Mouse (Mus musculus): ENCODE measurements around the gene Itgb7. TPM values are rescaled to one million over a fixed set of nuclear protein-coding genes. Genes with fewer than 3 reads are reported as not detected.

The Itgb7 gene
- polyA plus RNA-seq, 1 experiment from 2014 or later = 0.57 TPM

DNA sequence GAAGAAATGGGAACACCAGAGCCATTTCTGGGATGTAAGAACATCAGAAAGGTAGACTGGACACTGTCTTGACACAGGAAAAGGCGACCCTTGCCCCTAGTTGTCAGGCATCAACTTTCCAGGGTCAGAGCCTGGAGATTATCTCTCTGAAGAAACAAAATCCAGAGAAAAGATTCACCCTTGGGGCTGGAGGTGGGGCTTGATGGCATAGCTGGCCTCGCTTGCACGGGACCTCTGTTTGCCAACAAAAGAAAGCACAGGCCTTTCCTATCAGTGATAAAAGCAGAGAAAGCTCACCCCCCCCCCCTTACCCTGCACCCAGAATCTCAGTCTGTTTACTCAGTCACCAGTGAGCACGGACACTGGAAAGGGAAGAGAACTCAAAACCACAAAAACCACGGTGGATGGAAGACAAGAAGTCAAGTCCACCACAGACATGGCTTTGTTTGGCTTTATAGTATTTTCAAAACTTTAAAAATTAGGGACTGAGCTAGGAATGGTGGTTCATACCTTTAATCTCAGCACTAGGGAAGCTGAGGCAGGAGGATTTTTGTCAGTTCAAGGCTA, 38.8 kb downstream of the Itgb7 start:
- Histone ChIP-seq H3K36me3 (ENCODE audit: control insufficient read depth, insufficient read depth, low read length) (no peaks in the 10 kb centered on the region; the same call in 1 of the 2 replicates), H3K9ac (ENCODE audit: low read length) (no peak overlapping the region), H3K4me2 (ENCODE audit: low read depth, severe bottlenecking) (no peak overlapping the region), H3K9me3 (ENCODE audit: control insufficient read depth, low read length) (no peaks in the 10 kb centered on the region), H3K4me3 (ENCODE audit: low read depth, low read length) (no peak overlapping the region), H3K27me3 (ENCODE audit: control insufficient read depth, insufficient read depth, low read length) (no peaks in the 10 kb centered on the region), H3K27ac (replicated peaks; ENCODE audit: low read depth, low read length) (no peak overlapping the region), H3K4me1 (ENCODE audit: control insufficient read depth, insufficient read depth, low read length) (no peaks in the 10 kb centered on the region)
- ATAC-seq (ENCODE audit: insufficient number of reproducible peaks, low FRiP score, low TSS enrichment, low read depth) (no peak), DNase-seq (ENCODE audit: low spot score) (no peak)
- WGBS = 66% methylated on average over 5 of the region's 5 CpGs

DNA sequence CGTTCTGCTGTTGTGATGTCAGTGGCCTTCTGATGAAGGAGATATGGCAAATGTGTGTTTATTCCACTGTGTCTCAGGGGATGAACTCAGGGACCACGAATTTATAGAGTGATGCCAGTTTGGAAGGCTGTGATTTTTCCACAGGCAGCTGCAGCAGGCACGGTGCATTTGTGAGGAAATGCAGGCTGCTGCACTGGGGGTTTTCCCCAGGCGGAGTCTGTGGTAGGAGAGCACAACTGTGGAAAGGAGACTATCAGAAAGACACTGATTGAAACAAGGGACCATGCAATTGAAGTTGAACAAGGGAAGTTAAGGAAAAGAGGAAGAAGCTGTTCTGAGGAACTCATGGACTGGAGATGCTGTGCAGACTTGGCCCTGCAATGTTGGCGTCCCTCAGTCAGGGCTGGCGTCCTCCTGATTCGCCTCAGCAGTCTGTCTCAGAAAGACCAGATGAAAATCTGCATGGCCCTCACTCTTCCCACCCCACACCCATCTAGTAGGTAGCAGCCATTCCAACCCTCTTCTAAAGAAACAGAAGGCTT, 39.4 kb downstream of the Itgb7 start:
- Histone ChIP-seq H3K4me2 (ENCODE audit: low read depth, severe bottlenecking) (no peak overlapping the region), H3K27ac (replicated peaks; ENCODE audit: low read depth, low read length) (no peak overlapping the region), H3K4me1 (ENCODE audit: control insufficient read depth, insufficient read depth, low read length) (no peaks in the 10 kb centered on the region), H3K9me3 (ENCODE audit: control insufficient read depth, low read length) (no peaks in the 10 kb centered on the region), H3K36me3 (ENCODE audit: control insufficient read depth, insufficient read depth, low read length) (no peaks in the 10 kb centered on the region; the same call in 1 of the 2 replicates), H3K9ac (ENCODE audit: low read length) (no peak overlapping the region), H3K4me3 (ENCODE audit: low read depth, low read length) (no peak overlapping the region), H3K27me3 (ENCODE audit: control insufficient read depth, insufficient read depth, low read length) (no peaks in the 10 kb centered on the region)
- 71% methylated on average over 7 of the region's 7 CpGs for WGBS
- ATAC-seq (ENCODE audit: insufficient number of reproducible peaks, low FRiP score, low TSS enrichment, low read depth) (no peak), DNase-seq (ENCODE audit: low spot score) (no peak)

DNA sequence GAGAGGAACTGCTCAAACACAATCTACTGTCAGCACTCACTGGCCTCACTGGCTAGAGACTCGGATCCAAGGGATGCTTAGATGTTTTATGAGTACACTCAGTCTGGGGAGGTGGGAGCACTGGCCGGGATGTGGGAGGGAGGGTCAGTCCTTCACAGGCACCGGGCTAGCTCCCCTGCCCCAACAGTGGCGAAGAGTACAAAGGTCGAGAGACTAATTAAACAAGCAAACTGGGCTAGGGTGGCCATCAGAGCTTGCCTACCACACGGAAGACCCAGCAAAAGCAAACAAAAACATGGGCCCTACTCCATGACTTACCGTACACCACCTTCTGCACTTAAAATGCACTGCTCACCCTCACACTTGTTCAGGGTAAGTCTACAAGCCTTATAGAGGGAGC, 40.0 kb downstream of the Itgb7 start:
- ATAC-seq (ENCODE audit: insufficient number of reproducible peaks, low FRiP score, low TSS enrichment, low read depth) = no peak
- 54% methylated on average over 7 of the region's 7 CpGs for WGBS
- no peaks in the 10 kb centered on the region for H3K9me3 ChIP-seq (ENCODE audit: control insufficient read depth, low read length)
- no peak overlapping the region for H3K27ac ChIP-seq (replicated peaks; ENCODE audit: low read depth, low read length)
- no peaks in the 10 kb centered on the region for H3K4me1 ChIP-seq (ENCODE audit: control insufficient read depth, insufficient read depth, low read length)
- no peaks in the 10 kb centered on the region; the same call in 1 of the 2 replicates for H3K36me3 ChIP-seq (ENCODE audit: control insufficient read depth, insufficient read depth, low read length)
- H3K4me3 ChIP-seq (ENCODE audit: low read depth, low read length) = no peak overlapping the region
- H3K4me2 ChIP-seq (ENCODE audit: low read depth, severe bottlenecking) = no peak overlapping the region
- no peak overlapping the region for H3K9ac ChIP-seq (ENCODE audit: low read length)
- DNase-seq (ENCODE audit: low spot score) = no peak
- no peaks in the 10 kb centered on the region for H3K27me3 ChIP-seq (ENCODE audit: control insufficient read depth, insufficient read depth, low read length)

DNA sequence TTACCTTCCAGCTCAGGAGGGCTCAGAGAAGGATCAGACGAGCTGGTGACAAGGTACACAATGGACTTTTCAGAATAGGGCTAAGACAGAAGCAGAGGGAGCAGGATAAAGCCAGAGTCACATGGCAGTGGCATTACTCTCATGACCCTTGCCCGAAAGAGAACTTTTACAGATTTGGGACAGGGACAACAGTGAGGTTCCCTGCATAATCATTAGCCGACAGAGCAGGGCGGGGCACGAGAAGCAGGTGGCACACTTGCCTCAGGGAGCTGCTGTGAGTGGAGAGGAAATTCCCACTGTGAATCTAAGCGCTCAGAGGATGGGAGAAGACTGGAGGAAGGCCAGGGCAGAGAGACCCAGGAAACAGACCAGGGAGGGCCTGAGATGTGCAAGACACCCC, 42.9 kb downstream of the Itgb7 start:
- Histone ChIP-seq H3K4me2 (ENCODE audit: low read depth, severe bottlenecking) (no peak overlapping the region), H3K9ac (ENCODE audit: low read length) (no peak overlapping the region), H3K27me3 (ENCODE audit: control insufficient read depth, insufficient read depth, low read length) (no peaks in the 10 kb centered on the region), H3K4me1 (ENCODE audit: control insufficient read depth, insufficient read depth, low read length) (no peaks in the 10 kb centered on the region), H3K36me3 (ENCODE audit: control insufficient read depth, insufficient read depth, low read length) (no peaks in the 10 kb centered on the region), H3K4me3 (ENCODE audit: low read depth, low read length) (no peak overlapping the region), H3K9me3 (ENCODE audit: control insufficient read depth, low read length) (no peaks in the 10 kb centered on the region), H3K27ac (replicated peaks; ENCODE audit: low read depth, low read length) (no peak overlapping the region)
- DNase-seq (ENCODE audit: low spot score) (no peak), ATAC-seq (ENCODE audit: insufficient number of reproducible peaks, low FRiP score, low TSS enrichment, low read depth) (no peak)
- WGBS = 69% methylated on average over 6 of the region's 6 CpGs

DNA sequence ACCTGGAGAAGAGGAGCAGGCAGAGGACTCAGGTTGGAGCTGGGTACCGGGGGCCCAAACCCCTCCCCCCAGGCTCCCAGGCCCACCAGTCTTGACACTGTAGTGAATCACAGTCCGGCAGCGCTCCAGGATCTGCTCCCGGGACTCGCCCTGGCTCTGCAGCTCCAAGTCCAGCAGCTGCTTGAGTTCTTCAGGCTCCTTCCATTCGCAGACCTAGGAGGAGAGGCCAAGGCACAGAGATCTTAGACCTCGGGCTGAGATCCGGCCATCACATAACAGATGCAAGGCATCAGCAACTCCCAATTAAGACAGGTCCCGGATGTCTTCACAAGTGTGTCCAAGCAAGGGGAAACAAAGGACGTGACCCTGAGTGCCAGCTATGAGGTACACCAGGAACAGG, 43.6 kb downstream of the Itgb7 start:
- DNase-seq (ENCODE audit: low spot score) = no peak
- H3K27me3 ChIP-seq (ENCODE audit: control insufficient read depth, insufficient read depth, low read length) = no peaks in the 10 kb centered on the region
- H3K36me3 ChIP-seq (ENCODE audit: control insufficient read depth, insufficient read depth, low read length) = no peaks in the 10 kb centered on the region
- no peaks in the 10 kb centered on the region for H3K4me1 ChIP-seq (ENCODE audit: control insufficient read depth, insufficient read depth, low read length)
- 89% methylated on average over 10 of the region's 10 CpGs for WGBS
- no peaks in the 10 kb centered on the region for H3K9me3 ChIP-seq (ENCODE audit: control insufficient read depth, low read length)
- ATAC-seq (ENCODE audit: insufficient number of reproducible peaks, low FRiP score, low TSS enrichment, low read depth) = no peak
- no peak overlapping the region for H3K4me2 ChIP-seq (ENCODE audit: low read depth, severe bottlenecking)
- H3K9ac ChIP-seq (ENCODE audit: low read length) = no peak overlapping the region
- no peak overlapping the region for H3K4me3 ChIP-seq (ENCODE audit: low read depth, low read length)
- H3K27ac ChIP-seq (replicated peaks; ENCODE audit: low read depth, low read length) = no peak overlapping the region

DNA sequence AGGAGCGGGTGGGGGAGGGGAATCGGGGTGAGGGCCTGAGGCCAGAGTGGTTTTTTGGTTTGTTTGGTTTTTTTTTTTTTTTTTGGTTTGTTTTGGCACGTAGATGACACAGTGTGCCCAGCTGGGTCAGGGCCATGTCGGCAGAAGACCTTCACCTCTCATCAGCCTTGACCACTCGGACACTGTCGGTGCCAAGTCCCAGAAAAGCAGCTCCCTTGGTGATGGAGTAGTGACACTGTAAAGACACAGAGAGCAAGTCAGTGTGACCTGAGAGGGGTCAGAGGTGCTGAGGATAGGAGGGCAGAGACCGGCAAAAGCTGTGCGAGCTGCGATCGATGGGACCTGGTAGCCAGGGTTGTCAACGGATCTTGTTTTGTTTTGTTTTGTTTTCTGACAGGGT, 45.5 kb downstream of the Itgb7 start:
- Histone ChIP-seq H3K27ac (replicated peaks; ENCODE audit: low read depth, low read length) (no peak overlapping the region), H3K9me3 (ENCODE audit: control insufficient read depth, low read length) (no peaks in the 10 kb centered on the region), H3K27me3 (ENCODE audit: control insufficient read depth, insufficient read depth, low read length) (no peaks in the 10 kb centered on the region), H3K4me2 (ENCODE audit: low read depth, severe bottlenecking) (no peak overlapping the region), H3K4me1 (ENCODE audit: control insufficient read depth, insufficient read depth, low read length) (no peaks in the 10 kb centered on the region), H3K4me3 (ENCODE audit: low read depth, low read length) (no peak overlapping the region), H3K36me3 (ENCODE audit: control insufficient read depth, insufficient read depth, low read length) (no peaks in the 10 kb centered on the region), H3K9ac (ENCODE audit: low read length) (no peak overlapping the region)
- 84% methylated on average over 11 of the region's 11 CpGs for WGBS
- ATAC-seq (ENCODE audit: insufficient number of reproducible peaks, low FRiP score, low TSS enrichment, low read depth) (no peak), DNase-seq (ENCODE audit: low spot score) (no peak)

DNA sequence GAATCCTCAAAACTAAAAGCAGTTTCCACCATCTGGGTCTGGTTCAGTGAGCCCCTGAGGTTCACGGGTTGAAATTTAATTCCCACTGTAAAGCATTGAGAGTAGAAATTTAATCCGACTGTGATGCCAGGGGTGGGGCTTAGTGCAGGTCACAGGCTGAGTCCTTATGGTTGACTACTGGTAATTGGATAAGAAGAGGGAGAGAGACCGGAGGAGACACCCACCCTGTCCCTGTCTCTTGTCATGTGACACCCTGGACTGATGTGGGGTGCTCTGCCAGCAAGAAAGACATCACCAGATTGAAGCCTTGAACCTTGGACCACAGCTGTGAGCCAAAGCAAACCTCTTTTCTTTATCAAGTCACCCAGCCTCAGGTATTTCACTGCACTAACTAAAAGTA, 48.7 kb downstream of the Itgb7 start:
- Histone ChIP-seq H3K4me2 (ENCODE audit: low read depth, severe bottlenecking) (no peak overlapping the region), H3K27me3 (ENCODE audit: control insufficient read depth, insufficient read depth, low read length) (no peaks in the 10 kb centered on the region), H3K4me1 (ENCODE audit: control insufficient read depth, insufficient read depth, low read length) (no peaks in the 10 kb centered on the region), H3K27ac (replicated peaks; ENCODE audit: low read depth, low read length) (no peak overlapping the region), H3K4me3 (ENCODE audit: low read depth, low read length) (no peak overlapping the region), H3K9ac (ENCODE audit: low read length) (no peak overlapping the region), H3K36me3 (ENCODE audit: control insufficient read depth, insufficient read depth, low read length) (no peaks in the 10 kb centered on the region), H3K9me3 (ENCODE audit: control insufficient read depth, low read length) (no peaks in the 10 kb centered on the region)
- DNase-seq (ENCODE audit: low spot score) (no peak), ATAC-seq (ENCODE audit: insufficient number of reproducible peaks, low FRiP score, low TSS enrichment, low read depth) (no peak)
- WGBS = 83% methylated on average over 3 of the region's 3 CpGs

DNA sequence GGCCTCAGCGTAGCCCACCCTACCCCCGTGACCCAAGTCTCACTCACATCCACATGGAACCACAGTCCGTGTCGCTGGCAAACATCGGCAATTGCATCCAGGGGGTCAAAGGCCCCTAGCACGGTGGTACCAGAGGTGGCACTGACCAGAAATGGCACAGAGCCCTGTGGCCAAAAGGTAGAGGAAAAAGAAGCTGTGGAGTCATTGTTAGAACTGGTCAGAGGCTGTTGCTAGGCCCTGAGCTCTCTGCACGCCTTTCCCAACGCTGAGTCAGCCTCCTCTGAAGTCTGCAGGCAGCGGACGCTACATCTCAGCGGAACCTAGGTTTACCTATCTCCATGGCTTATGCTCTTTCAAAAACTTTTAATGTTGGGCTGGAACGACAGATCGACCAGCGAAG, 51.8 kb downstream of the Itgb7 start:
- H3K9me3 ChIP-seq (ENCODE audit: control insufficient read depth, low read length) = no peaks in the 10 kb centered on the region
- no peak overlapping the region for H3K27ac ChIP-seq (replicated peaks; ENCODE audit: low read depth, low read length)
- no peaks in the 10 kb centered on the region for H3K27me3 ChIP-seq (ENCODE audit: control insufficient read depth, insufficient read depth, low read length)
- no peak overlapping the region for H3K9ac ChIP-seq (ENCODE audit: low read length)
- H3K4me1 ChIP-seq (ENCODE audit: control insufficient read depth, insufficient read depth, low read length) = no peaks in the 10 kb centered on the region
- no peak for ATAC-seq (ENCODE audit: insufficient number of reproducible peaks, low FRiP score, low TSS enrichment, low read depth)
- peaks cover 2% of the 10 kb centered on the region; the same call in 1 of the 2 replicates for H3K36me3 ChIP-seq (ENCODE audit: control insufficient read depth, insufficient read depth, low read length)
- WGBS = 92% methylated on average over 14 of the region's 14 CpGs
- H3K4me2 ChIP-seq (ENCODE audit: low read depth, severe bottlenecking) = no peak overlapping the region
- H3K4me3 ChIP-seq (ENCODE audit: low read depth, low read length) = no peak overlapping the region
- DNase-seq (ENCODE audit: low spot score) = no peak

DNA sequence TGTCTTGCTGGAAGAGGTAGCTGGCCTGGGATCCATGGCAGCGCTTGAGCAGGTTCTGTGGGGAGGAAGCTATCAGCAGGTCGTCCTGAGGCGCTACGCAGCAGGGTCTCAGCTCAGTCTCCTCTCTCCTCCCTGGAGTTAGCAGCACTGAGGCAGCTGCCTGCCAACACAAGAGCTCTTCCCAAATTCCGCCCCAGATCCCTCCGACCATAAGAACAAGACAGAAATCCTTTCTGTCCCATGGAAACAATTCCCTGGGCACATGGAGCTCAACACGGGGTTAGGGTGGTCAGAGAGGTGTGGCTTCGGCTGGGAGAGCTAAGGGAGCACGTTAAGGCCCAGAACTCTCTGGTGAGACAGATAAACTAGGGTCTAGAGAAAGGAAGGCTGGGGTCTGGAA, 52.6 kb downstream of the Itgb7 start:
- ATAC-seq (ENCODE audit: insufficient number of reproducible peaks, low FRiP score, low TSS enrichment, low read depth) (no peak), DNase-seq (ENCODE audit: low spot score) (no peak)
- no peaks in the 10 kb centered on the region for H3K27me3 ChIP-seq (ENCODE audit: control insufficient read depth, insufficient read depth, low read length)
- H3K4me3 ChIP-seq (ENCODE audit: low read depth, low read length) = no peak overlapping the region
- no peak overlapping the region for H3K9ac ChIP-seq (ENCODE audit: low read length)
- no peak overlapping the region for H3K4me2 ChIP-seq (ENCODE audit: low read depth, severe bottlenecking)
- no peaks in the 10 kb centered on the region for H3K9me3 ChIP-seq (ENCODE audit: control insufficient read depth, low read length)
- H3K27ac ChIP-seq (replicated peaks; ENCODE audit: low read depth, low read length) = no peak overlapping the region
- WGBS = 79% methylated on average over 9 of the region's 9 CpGs
- H3K36me3 ChIP-seq (ENCODE audit: control insufficient read depth, insufficient read depth, low read length) = peaks cover 2% of the 10 kb centered on the region; the same call in 1 of the 2 replicates
- no peaks in the 10 kb centered on the region for H3K4me1 ChIP-seq (ENCODE audit: control insufficient read depth, insufficient read depth, low read length)
